Mouse (Mus musculus) CD4-positive helper T cell, adult 2 months (primary cell): ENCODE measurements around the gene Hip1.
A peak's percentile ranks its signal among the peaks of the same experiment; 100 is the strongest.
"Not testable (repeated sequence)": the region's sequence is repeated elsewhere in the genome, so short reads cannot be mapped to it uniquely, and the experiment has no call there.

ENCODE experiments used
- DNase-seq: peaks from one replicate; pipeline ENCODE4 v3.0.0-alpha.2; 2012; ENCODE audit warnings: low read depth, missing footprints, low spot score

Gene Hip1

GRCm38 (mm10) chr5:135493095-135493494 is 51.8 kb downstream of the Hip1 start:
- DNase-seq: no peak

- DNase-seq: no peak
Observed at GRCm38 (mm10) chr5:135492126-135492525, 52.8 kb downstream of the Hip1 start.

GRCm38 (mm10) chr5:135489695-135490294 is 55.1 kb downstream of the Hip1 start:
- no peak for DNase-seq

GRCm38 (mm10) chr5:135488881-135489694 is 55.8 kb downstream of the Hip1 start:
- peak; percentile 21 for DNase-seq

GRCm38 (mm10) chr5:135488222-135488880 is 56.6 kb downstream of the Hip1 start:
- DNase-seq: no peak

GRCm38 (mm10) chr5:135485289-135485688 is 59.6 kb downstream of the Hip1 start:
- no peak for DNase-seq

- not testable (repeated sequence) for DNase-seq
Observed at GRCm38 (mm10) chr5:135483865-135484264, 61.1 kb downstream of the Hip1 start.

- no peak for DNase-seq
Observed at GRCm38 (mm10) chr5:135478877-135479600, 65.9 kb downstream of the Hip1 start.

GRCm38 (mm10) chr5:135476199-135476598 is 68.7 kb downstream of the Hip1 start:
- no peak for DNase-seq

GRCm38 (mm10) chr5:135472405-135472804 is 72.5 kb downstream of the Hip1 start:
- no peak for DNase-seq

GRCm38 (mm10) chr5:135471747-135472146 is 73.2 kb downstream of the Hip1 start:
- no peak for DNase-seq

- DNase-seq: no peak
Observed at GRCm38 (mm10) chr5:135468280-135468679, 76.6 kb downstream of the Hip1 start.

GRCm38 (mm10) chr5:135465833-135466291 is 79.1 kb downstream of the Hip1 start:
- DNase-seq: no peak

GRCm38 (mm10) chr5:135463380-135463779 is 81.5 kb downstream of the Hip1 start:
- DNase-seq: no peak

- DNase-seq: no peak
Observed at GRCm38 (mm10) chr5:135460833-135461173, 84.1 kb downstream of the Hip1 start.

- no peak for DNase-seq
Observed at GRCm38 (mm10) chr5:135460152-135460832, 84.6 kb downstream of the Hip1 start.

GRCm38 (mm10) chr5:135459486-135459885 is 85.4 kb downstream of the Hip1 start:
- DNase-seq: no peak

- DNase-seq: no peak
Observed at GRCm38 (mm10) chr5:135457961-135458360, 87.0 kb downstream of the Hip1 start.

- no peak for DNase-seq
Observed at GRCm38 (mm10) chr5:135456515-135456914, 88.4 kb downstream of the Hip1 start.

GRCm38 (mm10) chr5:135454256-135454655 is 90.7 kb downstream of the Hip1 start:
- DNase-seq: peak; percentile 10

GRCm38 (mm10) chr5:135451559-135451958 is 93.4 kb downstream of the Hip1 start:
- not testable (repeated sequence) for DNase-seq
